Mouse (Mus musculus) myocyte (in vitro differentiated cells): ENCODE data around the gene Pltp.

Source experiments
- CEBPB ChIP-seq: IDR thresholded peaks from 2 replicates; pipeline ENCODE4 v1.6.1; 2011; ENCODE audit warnings: mild to moderate bottlenecking, moderate library complexity; ENCODE audit not compliant: poor library complexity, insufficient read depth, severe bottlenecking
- E2F4 ChIP-seq: IDR thresholded peaks from one replicate; pipeline ENCODE4 v1.6.1; 2011; ENCODE audit warnings: mild to moderate bottlenecking, control low read depth, moderate library complexity; ENCODE audit not compliant: insufficient read depth
- MAX ChIP-seq: IDR thresholded peaks from one replicate; pipeline ENCODE4 v1.6.1; 2011; ENCODE audit warnings: low read depth, mild to moderate bottlenecking, control low read depth
- MYOD1 ChIP-seq, 3 experiments: IDR thresholded peaks; one replicate each; pipeline ENCODE4 v1.6.1; 2011; ENCODE audit warnings: control low read depth in 2 of 3, low read depth in 2 of 3, mild to moderate bottlenecking in 2 of 3, moderate library complexity in 1 of 3; ENCODE audit not compliant: insufficient read length in 2 of 3, control insufficient read depth in 1 of 3
- MYOG ChIP-seq, 3 experiments: IDR thresholded peaks; one replicate each; pipeline ENCODE4 v1.6.1; 2011; ENCODE audit warnings: control low read depth in 2 of 3, low read depth in 2 of 3, mild to moderate bottlenecking in 2 of 3; ENCODE audit not compliant: insufficient read length in 2 of 3, control insufficient read depth in 1 of 3, insufficient read depth in 1 of 3
- POLR2A ChIP-seq: IDR thresholded peaks from one replicate; pipeline ENCODE4 v1.6.1; 2011; ENCODE audit warnings: low read depth, mild to moderate bottlenecking, control low read depth, moderate library complexity; ENCODE audit not compliant: insufficient read length
- POLR2AphosphoS2 ChIP-seq: IDR thresholded peaks from one replicate; pipeline ENCODE4 v1.6.1; 2011; ENCODE audit warnings: low read depth, control low read depth; ENCODE audit not compliant: insufficient read length
- REST ChIP-seq: IDR thresholded peaks from one replicate; pipeline ENCODE4 v1.6.1; 2011; ENCODE audit warnings: mild to moderate bottlenecking, control low read depth, moderate library complexity; ENCODE audit not compliant: insufficient read depth, insufficient read length
- SRF ChIP-seq: IDR thresholded peaks from one replicate; pipeline ENCODE4 v1.6.1; 2011; ENCODE audit warnings: low read depth; ENCODE audit not compliant: control insufficient read depth, insufficient read length
- TCF12 ChIP-seq: IDR thresholded peaks from one replicate; pipeline ENCODE4 v1.6.1; 2011; ENCODE audit warnings: mild to moderate bottlenecking, control low read depth; ENCODE audit not compliant: poor library complexity, insufficient read depth, severe bottlenecking
- USF1 ChIP-seq: IDR thresholded peaks from one replicate; pipeline ENCODE4 v1.6.1; 2011; ENCODE audit warnings: low read depth, mild to moderate bottlenecking, control low read depth, moderate library complexity

DNA sequence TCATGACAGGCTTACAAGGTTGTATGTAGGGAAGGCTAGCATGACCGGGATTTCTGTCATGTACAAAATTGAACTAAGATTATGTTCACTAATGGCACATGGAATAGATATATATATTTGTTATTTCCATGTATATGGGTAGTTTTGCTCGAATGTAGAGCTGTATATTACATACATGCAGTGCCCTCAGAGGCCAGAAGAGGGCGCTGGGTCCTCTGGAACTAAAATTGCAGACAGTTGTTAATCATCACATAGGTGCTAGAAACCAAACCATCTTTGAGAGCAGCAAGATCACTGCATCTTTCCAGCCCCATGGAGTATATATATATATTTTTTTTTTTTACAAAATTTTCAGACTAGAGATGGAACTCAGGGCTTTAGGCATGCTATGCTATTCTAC lies 11.7 kb downstream of the Pltp start:
- TF ChIP-seq USF1 (no peak), POLR2A (no peak), POLR2AphosphoS2 (no peak), CEBPB (no peak), TCF12 (no peak), E2F4 (no peak), MAX (no peak), SRF (no peak), MYOG (IDR thresholded peaks at IDR 0.05; ENCODE audit: control insufficient read depth in 1 of 3, insufficient read depth in 1 of 3, insufficient read length in 2 of 3, low read depth in 2 of 3) (no peak), MYOD1 (IDR thresholded peaks at IDR 0.05; ENCODE audit: control insufficient read depth in 1 of 3, insufficient read length in 2 of 3, low read depth in 2 of 3) (no peak), REST (no peak)
